Mouse (Mus musculus) lung, embryonic 16.5 days (tissue): ENCODE measurements at regions not wholly inside any gene's neighbourhood (a gene's known extent, or its start where the extent isn't known, plus 50 kb on each side); places are given as distances from the start of the nearest gene placed in this dataset.

ENCODE experiments used
- ATAC-seq: fragments of 200-750 bp; cut with Nextera tagmentation; 2 replicates; pipeline ENCODE4 v1.8.0; 2017; ENCODE audit warnings: low read depth, mild to moderate bottlenecking, moderate library complexity
- H3K27ac ChIP-seq: fragments of 300-500 bp; sonication (generic); 2 replicates; pipeline ENCODE4 v1.5.1; 2014; ENCODE audit warnings: mild to moderate bottlenecking, control low read depth, low read length
- H3K27me3 ChIP-seq: fragments of 300-500 bp; sonication (generic); 2 replicates; pipeline ENCODE4 v1.6.1; 2014; ENCODE audit warnings: low read depth, low read length, mixed read lengths; ENCODE audit not compliant: control insufficient read depth, insufficient read depth
- H3K36me3 ChIP-seq: fragments of 300-500 bp; sonication (generic); 2 replicates; pipeline ENCODE4 v1.6.1; 2014; ENCODE audit warnings: low read length; ENCODE audit not compliant: control insufficient read depth, insufficient read depth
- H3K4me1 ChIP-seq: fragments of 300-500 bp; sonication (generic); replicated peaks from 2 replicates; pipeline ENCODE4 v1.6.1; 2014; ENCODE audit warnings: low read length, mixed read lengths; ENCODE audit not compliant: control insufficient read depth, insufficient read depth
- H3K4me2 ChIP-seq: fragments of 300-500 bp; sonication (generic); 2 replicates; pipeline ENCODE4 v1.6.1; 2014; ENCODE audit warnings: low read depth, low read length, control low read depth
- H3K4me3 ChIP-seq: fragments of 300-500 bp; sonication (generic); 2 replicates; pipeline ENCODE4 v1.5.1; 2014; ENCODE audit warnings: mild to moderate bottlenecking, low read length, control low read depth
- H3K9ac ChIP-seq: fragments of 300-500 bp; sonication (generic); 2 replicates; pipeline ENCODE4 v1.6.1; 2014; ENCODE audit warnings: low read length, control low read depth
- H3K9me3 ChIP-seq: fragments of 300-500 bp; sonication (generic); 2 replicates; pipeline ENCODE4 v1.6.1; 2016; ENCODE audit warnings: low read length; ENCODE audit not compliant: control insufficient read depth
- WGBS: fragments of 180-500 bp; shearing (Covaris S2); extraction: QIAGEN DNeasy Blood & Tissue Kit; methylation state at CpG from one replicate; pipeline ENCODE4 v1.1.7; 2014; 5-methylcytosine and 5-hydroxymethylcytosine counted together

- no peak for ATAC-seq
- Histone ChIP-seq H3K27me3 (no peaks in the 10 kb centered on the region), H3K4me1 (no peaks in the 10 kb centered on the region), H3K9me3 (no peaks in the 10 kb centered on the region), H3K36me3 (no peaks in the 10 kb centered on the region), H3K27ac (no peak overlapping the region), H3K4me3 (no peak overlapping the region), H3K9ac (no peak overlapping the region), H3K4me2 (no peak overlapping the region)
- 75% methylated on average over 3 of the region's 3 CpGs for WGBS
These were observed 360.3 kb upstream of the Sall1 start for GRCm38 (mm10) chr8:89404287-89404686.

GRCm38 (mm10) chr8:89396673-89397072, 352.7 kb upstream of the Sall1 start:
- Histone ChIP-seq H3K27me3 (no peaks in the 10 kb centered on the region), H3K4me1 (no peaks in the 10 kb centered on the region), H3K4me3 (no peak overlapping the region), H3K9me3 (no peaks in the 10 kb centered on the region), H3K4me2 (no peak overlapping the region), H3K27ac (no peak overlapping the region), H3K9ac (no peak overlapping the region), H3K36me3 (no peaks in the 10 kb centered on the region)
- no peak for ATAC-seq

GRCm38 (mm10) chr8:89392749-89393148, 348.8 kb upstream of the Sall1 start:
- no peak for ATAC-seq
- Histone ChIP-seq H3K4me1 (peaks cover 1% of the 10 kb centered on the region; the same call in 1 of the 2 replicates), H3K9me3 (no peaks in the 10 kb centered on the region), H3K36me3 (no peaks in the 10 kb centered on the region), H3K4me3 (no peak overlapping the region), H3K4me2 (no peak overlapping the region), H3K9ac (no peak overlapping the region), H3K27ac (no peak overlapping the region), H3K27me3 (no peaks in the 10 kb centered on the region)
- WGBS, result 74% methylated on average over 6 of the region's 6 CpGs

GRCm38 (mm10) chr8:89388761-89389160, 344.8 kb upstream of the Sall1 start:
- H3K36me3 ChIP-seq, result no peaks in the 10 kb centered on the region
- peaks cover 3% of the 10 kb centered on the region; the same call in 1 of the 2 replicates for H3K4me1 ChIP-seq
- ATAC-seq, result no peak
- no peaks in the 10 kb centered on the region for H3K9me3 ChIP-seq
- no peak overlapping the region for H3K4me3 ChIP-seq
- H3K27ac ChIP-seq, result no peak overlapping the region
- no peak overlapping the region for H3K9ac ChIP-seq
- H3K4me2 ChIP-seq, result no peak overlapping the region
- H3K27me3 ChIP-seq, result no peaks in the 10 kb centered on the region
- WGBS, result 21% methylated on average over 6 of the region's 6 CpGs

- Histone ChIP-seq H3K27ac (no peak overlapping the region), H3K36me3 (no peaks in the 10 kb centered on the region), H3K27me3 (no peaks in the 10 kb centered on the region), H3K9me3 (no peaks in the 10 kb centered on the region), H3K4me1 (peaks cover 3% of the 10 kb centered on the region; the same call in 1 of the 2 replicates), H3K4me2 (no peak overlapping the region), H3K9ac (no peak overlapping the region), H3K4me3 (no peak overlapping the region)
- no peak for ATAC-seq
- 20% methylated on average over 8 of the region's 8 CpGs for WGBS
These were observed 343.3 kb upstream of the Sall1 start for GRCm38 (mm10) chr8:89387295-89387694.

GRCm38 (mm10) chr8:89385028-89385427, 341.1 kb upstream of the Sall1 start:
- H3K27me3 ChIP-seq, result no peaks in the 10 kb centered on the region
- H3K4me1 ChIP-seq, result peaks cover 3% of the 10 kb centered on the region; the same call in 1 of the 2 replicates

GRCm38 (mm10) chr8:89383781-89384180, 339.8 kb upstream of the Sall1 start:
- Histone ChIP-seq H3K9ac (no peak overlapping the region), H3K4me2 (no peak overlapping the region), H3K27me3 (no peaks in the 10 kb centered on the region), H3K36me3 (no peaks in the 10 kb centered on the region), H3K4me1 (peaks cover 3% of the 10 kb centered on the region; the same call in 1 of the 2 replicates), H3K4me3 (no peak overlapping the region), H3K27ac (no peak overlapping the region), H3K9me3 (no peaks in the 10 kb centered on the region)
- no peak for ATAC-seq
- 76% methylated on average over 5 of the region's 5 CpGs for WGBS

More at GRCm38 (mm10) chr8:89385028-89385427, 341.1 kb upstream of the Sall1 start:
- ATAC-seq, result no peak
- 74% methylated on average over 5 of the region's 5 CpGs for WGBS
- no peak overlapping the region for H3K9ac ChIP-seq
- H3K36me3 ChIP-seq, result no peaks in the 10 kb centered on the region
- no peak overlapping the region for H3K4me3 ChIP-seq
- no peak overlapping the region for H3K27ac ChIP-seq
- H3K4me2 ChIP-seq, result no peak overlapping the region
- H3K9me3 ChIP-seq, result no peaks in the 10 kb centered on the region

- Histone ChIP-seq H3K27ac (no peak overlapping the region), H3K9ac (no peak overlapping the region), H3K36me3 (no peaks in the 10 kb centered on the region), H3K4me3 (no peak overlapping the region), H3K4me2 (no peak overlapping the region), H3K9me3 (no peaks in the 10 kb centered on the region), H3K27me3 (no peaks in the 10 kb centered on the region), H3K4me1 (peaks cover 2% of the 10 kb centered on the region; the same call in 1 of the 2 replicates)
- no peak for ATAC-seq
- WGBS, result 41% methylated on average over 9 of the region's 9 CpGs
These were observed 338.8 kb upstream of the Sall1 start for GRCm38 (mm10) chr8:89382538-89383380.

- H3K9me3 ChIP-seq, result no peaks in the 10 kb centered on the region
- ATAC-seq, result no peak
- WGBS, result 79% methylated on average over 9 of the region's 9 CpGs
- H3K9ac ChIP-seq, result no peak overlapping the region
- H3K36me3 ChIP-seq, result no peaks in the 10 kb centered on the region
- no peak overlapping the region for H3K27ac ChIP-seq
- H3K4me3 ChIP-seq, result no peak overlapping the region
- H3K4me1 ChIP-seq, result no peaks in the 10 kb centered on the region; the same call in 1 of the 2 replicates
- H3K27me3 ChIP-seq, result no peaks in the 10 kb centered on the region
- H3K4me2 ChIP-seq, result no peak overlapping the region
These were observed 336.5 kb upstream of the Sall1 start for GRCm38 (mm10) chr8:89380436-89380835.
